Mouse (Mus musculus): Measurements from ENCODE around the gene Pkd1. TPM values are rescaled to one million over a fixed set of nuclear protein-coding genes. Genes with fewer than 3 reads are reported as not detected.

The Pkd1 gene
- polyA plus RNA-seq, 1 experiment, result 22.3 TPM

DNA sequence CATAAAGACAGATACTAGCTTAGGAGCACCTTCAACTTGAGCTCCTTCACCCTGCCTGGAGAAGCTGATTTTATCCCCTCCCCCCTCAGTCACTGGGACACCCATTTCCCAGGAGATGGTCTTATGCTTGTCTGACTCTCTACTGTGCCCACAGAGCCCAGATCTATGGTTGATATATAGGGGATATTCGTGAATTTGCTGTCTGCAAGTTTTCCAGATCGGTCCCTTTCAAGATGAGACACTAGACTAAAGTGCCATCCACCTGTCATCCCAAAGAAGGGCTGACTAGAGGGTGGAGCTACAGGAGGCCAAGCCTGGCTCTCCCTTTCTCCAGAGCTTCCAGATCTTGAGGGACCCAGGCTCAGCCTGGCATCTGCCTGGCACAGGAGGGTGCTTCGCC lies 18.6 kb upstream of the Pkd1 start:
- H3K4me1 ChIP-seq (ENCODE audit: control insufficient read depth, insufficient read depth, low read length), result peaks cover 15% of the 10 kb centered on the region
- H3K4me3 ChIP-seq (ENCODE audit: insufficient read depth, low read length), result no peak overlapping the region
- H3K27ac ChIP-seq (ENCODE audit: insufficient read depth, low read depth, low read length), result no peak overlapping the region
- no peak for TF ChIP-seq CTCF (IDR thresholded peaks at IDR 0.05; ENCODE audit: low read depth, low read length)
- no peak for TF ChIP-seq POLR2A (IDR thresholded peaks at IDR 0.05; ENCODE audit: borderline replicate concordance, low read depth, low read length)

- Histone ChIP-seq H3K4me1 (ENCODE audit: control insufficient read depth, insufficient read depth, low read length) (peaks cover 8% of the 10 kb centered on the region; the same call in 1 of the 2 replicates), H3K27ac (ENCODE audit: insufficient read depth, low read depth, low read length) (no peak overlapping the region), H3K4me3 (ENCODE audit: insufficient read depth, low read length) (no peak overlapping the region)
- no peak for TF ChIP-seq CTCF (IDR thresholded peaks at IDR 0.05; ENCODE audit: low read depth, low read length)
- TF ChIP-seq POLR2A (IDR thresholded peaks at IDR 0.05; ENCODE audit: borderline replicate concordance, low read depth, low read length), result no peak
Observed at GRCm38 (mm10) chr17:24532045-24532444, 17.6 kb upstream of the Pkd1 start.

GRCm38 (mm10) chr17:24533099-24533992 lies 16.3 kb upstream of the Pkd1 start:
- peaks cover 8% of the 10 kb centered on the region; the same call in 1 of the 2 replicates for H3K4me1 ChIP-seq (ENCODE audit: control insufficient read depth, insufficient read depth, low read length)
- TF ChIP-seq CTCF (IDR thresholded peaks at IDR 0.05; ENCODE audit: low read depth, low read length) (no peak), POLR2A (IDR thresholded peaks at IDR 0.05; ENCODE audit: borderline replicate concordance, low read depth, low read length) (no peak)
- H3K27ac ChIP-seq (ENCODE audit: insufficient read depth, low read depth, low read length), result no peak overlapping the region
- H3K4me3 ChIP-seq (ENCODE audit: insufficient read depth, low read length), result no peak overlapping the region

- Histone ChIP-seq H3K27ac (ENCODE audit: insufficient read depth, low read depth, low read length) (no peak within 1 kb of the TSS), H3K4me3 (ENCODE audit: insufficient read depth, low read length) (no peak within 1 kb of the TSS), H3K4me1 (ENCODE audit: control insufficient read depth, insufficient read depth, low read length) (peaks cover 8% of the 10 kb centered on the region; the same call in 1 of the 2 replicates)
- TF ChIP-seq POLR2A (IDR thresholded peaks at IDR 0.05; ENCODE audit: borderline replicate concordance, low read depth, low read length) (no peak), CTCF (IDR thresholded peaks at IDR 0.05; ENCODE audit: low read depth, low read length) (no peak)
Observed at GRCm38 (mm10) chr17:24534160-24534718, 15.4 kb upstream of the Pkd1 start, which contains the start of gene Rab26. Rab26 (minus strand) TSS chr17:24534210.

DNA sequence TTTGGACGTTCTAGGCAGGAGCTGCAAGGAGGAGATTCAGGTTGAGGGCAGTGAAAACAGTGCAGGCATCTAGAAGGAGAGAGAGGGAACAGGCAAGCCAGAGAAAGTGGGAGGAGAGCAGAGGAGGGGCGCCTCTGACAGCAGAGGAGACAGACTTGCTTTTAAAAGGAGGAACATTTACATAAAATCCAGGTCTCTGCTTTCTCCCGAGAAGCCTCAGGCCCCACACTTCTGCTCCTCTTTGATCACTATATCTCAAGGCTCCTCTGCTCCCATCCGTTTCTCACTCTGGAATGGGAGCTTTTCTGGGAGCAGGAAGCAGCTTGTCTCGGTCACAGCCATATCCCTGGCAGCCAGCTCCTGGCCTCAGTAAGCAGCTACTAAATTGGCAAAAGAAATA lies 14.3 kb upstream of the Pkd1 start:
- H3K4me1 ChIP-seq (ENCODE audit: control insufficient read depth, insufficient read depth, low read length), result peaks cover 8% of the 10 kb centered on the region; the same call in 1 of the 2 replicates
- H3K4me3 ChIP-seq (ENCODE audit: insufficient read depth, low read length), result no peak overlapping the region
- TF ChIP-seq POLR2A (IDR thresholded peaks at IDR 0.05; ENCODE audit: borderline replicate concordance, low read depth, low read length) (no peak), CTCF (IDR thresholded peaks at IDR 0.05; ENCODE audit: low read depth, low read length) (no peak)
- no peak overlapping the region for H3K27ac ChIP-seq (ENCODE audit: insufficient read depth, low read depth, low read length)

GRCm38 (mm10) chr17:24537536-24537935 lies 12.1 kb upstream of the Pkd1 start:
- Histone ChIP-seq H3K27ac (ENCODE audit: insufficient read depth, low read depth, low read length) (no peak overlapping the region), H3K4me3 (ENCODE audit: insufficient read depth, low read length) (no peak overlapping the region), H3K4me1 (ENCODE audit: control insufficient read depth, insufficient read depth, low read length) (peaks cover 6% of the 10 kb centered on the region; the same call in 1 of the 2 replicates)
- TF ChIP-seq CTCF (IDR thresholded peaks at IDR 0.05; ENCODE audit: low read depth, low read length) (no peak), POLR2A (IDR thresholded peaks at IDR 0.05; ENCODE audit: borderline replicate concordance, low read depth, low read length) (no peak)

DNA sequence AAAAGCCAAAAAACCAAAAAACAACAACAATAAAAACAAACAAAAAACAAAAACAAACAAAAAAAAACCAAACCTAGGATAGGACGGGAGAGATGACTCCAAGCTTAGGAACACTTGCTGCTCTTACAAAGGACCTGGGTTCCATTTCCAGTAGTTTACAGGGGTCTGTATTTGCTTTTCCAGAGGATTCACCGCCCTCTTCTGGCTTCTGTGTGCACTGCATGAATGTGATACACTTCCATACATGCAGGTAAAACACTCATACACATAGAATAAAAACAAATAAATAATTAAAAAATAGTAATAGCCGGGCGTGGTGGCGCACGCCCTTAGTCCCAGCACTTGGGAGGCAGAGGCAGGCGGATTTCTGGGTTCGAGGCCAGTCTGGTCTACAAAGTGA lies 10.7 kb upstream of the Pkd1 start:
- Histone ChIP-seq H3K27ac (ENCODE audit: insufficient read depth, low read depth, low read length) (no peak overlapping the region), H3K4me1 (ENCODE audit: control insufficient read depth, insufficient read depth, low read length) (peaks cover 6% of the 10 kb centered on the region; the same call in 1 of the 2 replicates), H3K4me3 (ENCODE audit: insufficient read depth, low read length) (no peak overlapping the region)
- no peak for TF ChIP-seq POLR2A (IDR thresholded peaks at IDR 0.05; ENCODE audit: borderline replicate concordance, low read depth, low read length)
- TF ChIP-seq CTCF (IDR thresholded peaks at IDR 0.05; ENCODE audit: low read depth, low read length), result no peak

GRCm38 (mm10) chr17:24540375-24540774 lies 9.3 kb upstream of the Pkd1 start:
- TF ChIP-seq POLR2A (IDR thresholded peaks at IDR 0.05; ENCODE audit: borderline replicate concordance, low read depth, low read length) (no peak), CTCF (IDR thresholded peaks at IDR 0.05; ENCODE audit: low read depth, low read length) (peak; percentile 52)
- H3K4me1 ChIP-seq (ENCODE audit: control insufficient read depth, insufficient read depth, low read length), result peaks cover 6% of the 10 kb centered on the region; the same call in 1 of the 2 replicates
- no peak overlapping the region for H3K27ac ChIP-seq (ENCODE audit: insufficient read depth, low read depth, low read length)
- no peak overlapping the region for H3K4me3 ChIP-seq (ENCODE audit: insufficient read depth, low read length)

GRCm38 (mm10) chr17:24544613-24545012 lies 5.0 kb upstream of the Pkd1 start:
- Histone ChIP-seq H3K27ac (ENCODE audit: insufficient read depth, low read depth, low read length) (no peak overlapping the region), H3K4me1 (ENCODE audit: control insufficient read depth, insufficient read depth, low read length) (peaks cover 5% of the 10 kb centered on the region; the same call in 1 of the 2 replicates), H3K4me3 (ENCODE audit: insufficient read depth, low read length) (no peak overlapping the region)
- TF ChIP-seq CTCF (IDR thresholded peaks at IDR 0.05; ENCODE audit: low read depth, low read length) (no peak), POLR2A (IDR thresholded peaks at IDR 0.05; ENCODE audit: borderline replicate concordance, low read depth, low read length) (no peak)

- peaks cover 3% of the 10 kb centered on the region; the same call in 1 of the 2 replicates for H3K4me1 ChIP-seq (ENCODE audit: control insufficient read depth, insufficient read depth, low read length)
- no peak overlapping the region for H3K4me3 ChIP-seq (ENCODE audit: insufficient read depth, low read length)
- TF ChIP-seq CTCF (IDR thresholded peaks at IDR 0.05; ENCODE audit: low read depth, low read length), result no peak
- no peak for TF ChIP-seq POLR2A (IDR thresholded peaks at IDR 0.05; ENCODE audit: borderline replicate concordance, low read depth, low read length)
- no peak overlapping the region for H3K27ac ChIP-seq (ENCODE audit: insufficient read depth, low read depth, low read length)
Observed at GRCm38 (mm10) chr17:24545247-24545646, 4.4 kb upstream of the Pkd1 start.
